Mouse (Mus musculus) erythroblast, adult 5-6 weeks (primary cell): ENCODE results near the gene Il27. TPM values are rescaled to one million over a fixed set of nuclear protein-coding genes. Genes with fewer than 3 reads are reported as not detected.

Source experiments
- ATAC-seq: replicated peaks from 2 replicates; pipeline ENCODE4 v1.8.0; 2016; ENCODE audit warnings: moderate number of reproducible peaks, mild to moderate bottlenecking, moderate TSS enrichment, inconsistent platforms; ENCODE audit not compliant: poor library complexity, low FRiP score, severe bottlenecking
- total RNA-seq, 2 experiments: library from RNA; stranded (forward) in 1 of 2; stranded (reverse) in 1 of 2; fragments of 150-400 nt in 1 of 2; fragments of 200-764, 138-1000 nt in 1 of 2; gene quantifications; 2 replicates each; pipeline versions ENCODE4 v1.2.3 to v1.2.4; 2015 to 2017; ENCODE audit warnings: low replicate concordance in 2 of 2

Gene Il27
- total RNA-seq, 2 experiments from 2014 or later, result not detected

- no peak for ATAC-seq
These were observed 49.1 kb downstream of the Il27 start for GRCm38 (mm10) chr7:126545631-126546030.

- no peak for ATAC-seq
These were observed 53.1 kb downstream of the Il27 start for GRCm38 (mm10) chr7:126541661-126542060.

Other genes with a start within 250 kb of the Il27 start
- gene Lat, start 225.4 kb downstream of the Il27 start, total RNA-seq (2015; ENCODE audit: low replicate concordance), result 1.9 and 2.3 TPM in 2 replicates
- gene Lat, start 225.4 kb downstream of the Il27 start, total RNA-seq (2017; ENCODE audit: low replicate concordance), result 0.94 and 11.8 TPM in 2 replicates
- gene Spns1, start 217.5 kb downstream of the Il27 start, total RNA-seq (2015; ENCODE audit: low replicate concordance), result 1.5 and 7.5 TPM in 2 replicates
- gene Spns1, start 217.5 kb downstream of the Il27 start, total RNA-seq (2017; ENCODE audit: low replicate concordance), result 1.7 and 2.5 TPM in 2 replicates
- gene Nfatc2ip, start 198.2 kb downstream of the Il27 start, total RNA-seq (2015; ENCODE audit: low replicate concordance), result 5.6 and 6.3 TPM in 2 replicates
- gene Nfatc2ip, start 198.2 kb downstream of the Il27 start, total RNA-seq (2017; ENCODE audit: low replicate concordance), result 9.8 and 17.8 TPM in 2 replicates
- not detected in 2 replicates for gene Cd19, start 180.1 kb downstream of the Il27 start, total RNA-seq (2015; ENCODE audit: low replicate concordance)
- gene Cd19, start 180.1 kb downstream of the Il27 start, total RNA-seq (2017; ENCODE audit: low replicate concordance), result 0.28 TPM in 1 of 2 replicates, not detected in the other
- 2.3 and 2.9 TPM in 2 replicates for gene Rabep2, start 166.2 kb downstream of the Il27 start, total RNA-seq (2015; ENCODE audit: low replicate concordance)
- 2.0 and 4.3 TPM in 2 replicates for gene Rabep2, start 166.2 kb downstream of the Il27 start, total RNA-seq (2017; ENCODE audit: low replicate concordance)
- gene Atp2a1, start 131.8 kb downstream of the Il27 start, total RNA-seq (2015; ENCODE audit: low replicate concordance), result not detected in 2 replicates
- gene Atp2a1, start 131.8 kb downstream of the Il27 start, total RNA-seq (2017; ENCODE audit: low replicate concordance), result not detected in 2 replicates
- gene Sh2b1, start 119.5 kb downstream of the Il27 start, total RNA-seq (2015; ENCODE audit: low replicate concordance), result 4.0 and 7.7 TPM in 2 replicates
- 6.6 and 19.6 TPM in 2 replicates for gene Sh2b1, start 119.5 kb downstream of the Il27 start, total RNA-seq (2017; ENCODE audit: low replicate concordance)
- 11.3 and 12.5 TPM in 2 replicates for gene Tufm, start 107.6 kb downstream of the Il27 start, total RNA-seq (2015; ENCODE audit: low replicate concordance)
- gene Tufm, start 107.6 kb downstream of the Il27 start, total RNA-seq (2017; ENCODE audit: low replicate concordance), result 7.3 and 8.2 TPM in 2 replicates
- 35.2 and 47.2 TPM in 2 replicates for gene Atxn2l, start 91.5 kb downstream of the Il27 start, total RNA-seq (2015; ENCODE audit: low replicate concordance)
- 28.8 and 35.0 TPM in 2 replicates for gene Atxn2l, start 91.5 kb downstream of the Il27 start, total RNA-seq (2017; ENCODE audit: low replicate concordance)
- gene Eif3c, start 28.5 kb downstream of the Il27 start, total RNA-seq (2015; ENCODE audit: low replicate concordance), result 44.2 and 57.9 TPM in 2 replicates
- gene Eif3c, start 28.5 kb downstream of the Il27 start, total RNA-seq (2017; ENCODE audit: low replicate concordance), result 79.4 and 87.0 TPM in 2 replicates
- 4.8 and 9.8 TPM in 2 replicates for gene Apobr, start 10.0 kb downstream of the Il27 start, total RNA-seq (2015; ENCODE audit: low replicate concordance)
- 9.3 and 9.5 TPM in 2 replicates for gene Apobr, start 10.0 kb downstream of the Il27 start, total RNA-seq (2017; ENCODE audit: low replicate concordance)
- 4.4 and 30.9 TPM in 2 replicates for gene Cln3, start 9.1 kb downstream of the Il27 start, total RNA-seq (2015; ENCODE audit: low replicate concordance)
- gene Cln3, start 9.1 kb downstream of the Il27 start, total RNA-seq (2017; ENCODE audit: low replicate concordance), result 9.1 and 9.9 TPM in 2 replicates
- gene Nupr1, start 35.9 kb upstream of the Il27 start, total RNA-seq (2015; ENCODE audit: low replicate concordance), result 10.4 and 11.9 TPM in 2 replicates
- gene Nupr1, start 35.9 kb upstream of the Il27 start, total RNA-seq (2017; ENCODE audit: low replicate concordance), result 5.9 and 9.0 TPM in 2 replicates
- gene Sgf29, start 54.4 kb upstream of the Il27 start, total RNA-seq (2015; ENCODE audit: low replicate concordance), result 33.6 and 37.9 TPM in 2 replicates
- gene Sgf29, start 54.4 kb upstream of the Il27 start, total RNA-seq (2017; ENCODE audit: low replicate concordance), result 6.8 and 17.6 TPM in 2 replicates
- not detected in 2 replicates for gene Sult1a1, start 81.5 kb upstream of the Il27 start, total RNA-seq (2015; ENCODE audit: low replicate concordance)
- gene Sult1a1, start 81.5 kb upstream of the Il27 start, total RNA-seq (2017; ENCODE audit: low replicate concordance), result 3.6 and 6.0 TPM in 2 replicates
- 4.8 and 13.4 TPM in 2 replicates for gene Bola2, start 100.5 kb upstream of the Il27 start, total RNA-seq (2015; ENCODE audit: low replicate concordance)
- gene Bola2, start 100.5 kb upstream of the Il27 start, total RNA-seq (2017; ENCODE audit: low replicate concordance), result 11.6 and 27.2 TPM in 2 replicates
- gene Slx1b, start 100.8 kb upstream of the Il27 start, total RNA-seq (2015; ENCODE audit: low replicate concordance), result 0.19 and 1.9 TPM in 2 replicates
- 0.42 and 1.4 TPM in 2 replicates for gene Slx1b, start 100.8 kb upstream of the Il27 start, total RNA-seq (2017; ENCODE audit: low replicate concordance)
- gene Coro1a, start 112.8 kb upstream of the Il27 start, total RNA-seq (2015; ENCODE audit: low replicate concordance), result 127 and 157 TPM in 2 replicates
- gene Coro1a, start 112.8 kb upstream of the Il27 start, total RNA-seq (2017; ENCODE audit: low replicate concordance), result 132 and 182 TPM in 2 replicates
- 46.1 and 51.8 TPM in 2 replicates for gene Mapk3, start 164.7 kb upstream of the Il27 start, total RNA-seq (2015; ENCODE audit: low replicate concordance)
- 10.9 and 19.4 TPM in 2 replicates for gene Mapk3, start 164.7 kb upstream of the Il27 start, total RNA-seq (2017; ENCODE audit: low replicate concordance)
- 5.6 TPM in 1 of 2 replicates, not detected in the other for gene Gdpd3, start 171.4 kb upstream of the Il27 start, total RNA-seq (2015; ENCODE audit: low replicate concordance)
- 5.4 and 7.2 TPM in 2 replicates for gene Gdpd3, start 171.4 kb upstream of the Il27 start, total RNA-seq (2017; ENCODE audit: low replicate concordance)
- gene Ypel3, start 182.0 kb upstream of the Il27 start, total RNA-seq (2015; ENCODE audit: low replicate concordance), result 752 and 763 TPM in 2 replicates
- gene Ypel3, start 182.0 kb upstream of the Il27 start, total RNA-seq (2017; ENCODE audit: low replicate concordance), result 364 and 550 TPM in 2 replicates
- 28.8 and 31.9 TPM in 2 replicates for gene Tbx6, start 186.5 kb upstream of the Il27 start, total RNA-seq (2015; ENCODE audit: low replicate concordance)
- 12.3 and 23.2 TPM in 2 replicates for gene Tbx6, start 186.5 kb upstream of the Il27 start, total RNA-seq (2017; ENCODE audit: low replicate concordance)
- 46.7 and 84.9 TPM in 2 replicates for gene Ppp4c, start 197.6 kb upstream of the Il27 start, total RNA-seq (2015; ENCODE audit: low replicate concordance)
- gene Ppp4c, start 197.6 kb upstream of the Il27 start, total RNA-seq (2017; ENCODE audit: low replicate concordance), result 43.5 and 62.7 TPM in 2 replicates
- gene Fam57b, start 202.7 kb upstream of the Il27 start, total RNA-seq (2015; ENCODE audit: low replicate concordance), result not detected in 2 replicates
- not detected in 2 replicates for gene Fam57b, start 202.7 kb upstream of the Il27 start, total RNA-seq (2017; ENCODE audit: low replicate concordance)
- gene 4930451I11Rik, start 236.7 kb upstream of the Il27 start, total RNA-seq (2015; ENCODE audit: low replicate concordance), result not detected in 2 replicates
- gene 4930451I11Rik, start 236.7 kb upstream of the Il27 start, total RNA-seq (2017; ENCODE audit: low replicate concordance), result not detected in 2 replicates